Mouse (Mus musculus): Measurements from ENCODE around the gene Dusp14. TPM values are rescaled to one million over a fixed set of nuclear protein-coding genes. Genes with fewer than 3 reads are reported as not detected.
A peak's percentile ranks its signal among the peaks of the same experiment; 100 is the strongest.

Dusp14 gene
- polyA plus RNA-seq, 1 experiment from 2014 or later, result 28.0 TPM

DNA sequence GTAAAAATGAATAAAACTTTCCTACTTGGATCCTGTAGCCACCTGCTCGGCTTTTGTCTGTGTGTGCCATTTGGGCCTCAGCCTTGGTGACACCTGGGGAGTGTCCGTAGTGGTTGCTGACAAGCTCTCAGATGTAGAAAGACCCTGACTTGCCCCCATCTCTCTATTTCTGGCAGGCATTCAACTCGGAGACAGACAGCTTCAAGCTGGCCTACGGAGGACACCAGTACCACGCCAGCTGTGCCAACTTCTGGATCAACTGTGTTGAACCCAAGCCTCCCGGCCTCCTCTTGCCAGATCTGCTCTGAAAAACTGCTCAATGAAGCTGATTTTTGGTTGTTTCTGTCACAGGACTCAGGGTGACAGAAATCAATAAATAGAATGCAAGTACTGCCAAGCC is 28.4 kb downstream of the Dusp14 start:
- Histone ChIP-seq H3K9me3 (ENCODE audit: control insufficient read depth, low read length) (no peaks in the 10 kb centered on the region), H3K4me1 (replicated peaks; ENCODE audit: control insufficient read depth, insufficient read depth, low read length) (peaks cover 24% of the 10 kb centered on the region), H3K4me2 (ENCODE audit: low read length) (no peak overlapping the region), H3K4me3 (replicated peaks; ENCODE audit: low read length) (no peak overlapping the region), H3K9ac (replicated peaks; ENCODE audit: low read depth, low read length) (no peak overlapping the region), H3K36me3 (ENCODE audit: control insufficient read depth, insufficient read depth) (peaks cover 12% of the 10 kb centered on the region), H3K27me3 (replicated peaks; ENCODE audit: control insufficient read depth, insufficient read depth, low read length) (no peaks in the 10 kb centered on the region), H3K27ac (ENCODE audit: low read length) (no peak overlapping the region)
- WGBS, result 55% methylated on average over 6 of the region's 6 CpGs
- no peak for ATAC-seq

DNA sequence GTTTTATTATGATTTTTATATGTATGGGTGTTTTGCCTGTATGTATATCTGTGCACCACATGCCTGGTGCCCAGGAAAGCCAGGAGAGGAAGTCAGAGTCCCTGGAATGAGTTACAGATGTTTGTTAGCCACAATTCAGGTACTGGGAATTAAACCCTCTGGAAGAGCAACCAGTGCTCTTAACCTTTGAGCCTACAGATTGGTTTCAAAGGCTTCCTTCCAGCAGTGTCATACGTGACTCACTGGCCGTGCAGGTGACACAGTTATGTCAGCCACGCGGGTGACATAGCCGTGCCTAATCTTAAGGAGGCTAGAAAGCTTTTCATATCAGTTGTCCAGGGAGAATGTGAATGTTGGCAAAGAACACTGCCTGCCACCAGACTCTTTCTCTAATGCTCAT is 35.4 kb downstream of the Dusp14 start:
- Histone ChIP-seq H3K27me3 (replicated peaks; ENCODE audit: control insufficient read depth, insufficient read depth, low read length) (no peaks in the 10 kb centered on the region), H3K9me3 (ENCODE audit: control insufficient read depth, low read length) (no peaks in the 10 kb centered on the region), H3K4me3 (replicated peaks; ENCODE audit: low read length) (no peak overlapping the region), H3K4me1 (replicated peaks; ENCODE audit: control insufficient read depth, insufficient read depth, low read length) (no peaks in the 10 kb centered on the region), H3K4me2 (ENCODE audit: low read length) (no peak overlapping the region), H3K36me3 (ENCODE audit: control insufficient read depth, insufficient read depth) (peaks cover 15% of the 10 kb centered on the region), H3K9ac (replicated peaks; ENCODE audit: low read depth, low read length) (no peak overlapping the region), H3K27ac (ENCODE audit: low read length) (no peak overlapping the region)
- ATAC-seq, result no peak
- WGBS, result 89% methylated on average over 5 of the region's 5 CpGs

DNA sequence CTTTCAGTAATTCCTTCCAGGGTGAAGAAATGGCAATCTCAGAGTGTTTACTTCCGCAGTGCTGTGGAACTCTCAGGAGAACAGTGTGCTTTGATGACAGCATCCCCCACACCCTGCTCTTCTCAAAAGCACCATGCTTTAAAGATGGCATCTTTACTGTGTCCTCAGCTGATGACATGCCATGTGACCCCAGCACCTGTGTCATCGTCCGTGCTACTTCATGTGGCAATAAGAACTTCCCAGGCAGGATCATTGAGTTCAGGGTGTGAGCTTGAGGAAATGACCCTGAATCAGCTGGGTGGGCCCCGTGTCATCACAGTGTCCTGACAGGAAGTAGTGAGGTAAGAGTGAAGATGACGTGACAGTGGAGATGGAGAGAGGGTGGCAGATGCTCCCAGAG is 36.5 kb downstream of the Dusp14 start:
- no peak overlapping the region for H3K4me2 ChIP-seq (ENCODE audit: low read length)
- H3K36me3 ChIP-seq (ENCODE audit: control insufficient read depth, insufficient read depth), result peaks cover 15% of the 10 kb centered on the region
- no peaks in the 10 kb centered on the region for H3K9me3 ChIP-seq (ENCODE audit: control insufficient read depth, low read length)
- no peak overlapping the region for H3K4me3 ChIP-seq (replicated peaks; ENCODE audit: low read length)
- H3K27me3 ChIP-seq (replicated peaks; ENCODE audit: control insufficient read depth, insufficient read depth, low read length), result no peaks in the 10 kb centered on the region
- no peak overlapping the region for H3K9ac ChIP-seq (replicated peaks; ENCODE audit: low read depth, low read length)
- H3K4me1 ChIP-seq (replicated peaks; ENCODE audit: control insufficient read depth, insufficient read depth, low read length), result no peaks in the 10 kb centered on the region
- 96% methylated on average over 5 of the region's 5 CpGs for WGBS
- no peak for ATAC-seq
- H3K27ac ChIP-seq (ENCODE audit: low read length), result no peak overlapping the region

DNA sequence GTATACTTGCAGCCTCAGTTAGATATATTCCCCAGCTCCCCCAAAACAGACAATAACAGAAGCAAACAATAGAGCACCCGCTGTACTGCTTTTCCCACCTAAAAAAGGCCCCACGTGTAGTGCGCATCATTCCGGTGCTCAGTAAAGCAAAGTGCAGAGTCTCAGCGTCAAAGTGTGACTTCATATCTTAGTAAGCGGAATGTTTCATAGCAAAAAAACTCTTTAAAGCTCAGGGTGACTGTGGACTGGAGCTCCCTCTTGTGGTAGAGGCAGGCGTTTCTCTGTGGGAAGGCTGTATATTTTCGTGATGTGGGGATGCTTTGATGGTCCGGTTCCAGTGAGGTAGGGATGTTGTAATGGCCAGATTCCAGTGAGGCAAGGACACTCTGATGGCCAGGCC is 37.1 kb downstream of the Dusp14 start:
- ATAC-seq, result no peak
- H3K9ac ChIP-seq (replicated peaks; ENCODE audit: low read depth, low read length), result no peak overlapping the region
- H3K4me1 ChIP-seq (replicated peaks; ENCODE audit: control insufficient read depth, insufficient read depth, low read length), result no peaks in the 10 kb centered on the region
- peaks cover 10% of the 10 kb centered on the region for H3K36me3 ChIP-seq (ENCODE audit: control insufficient read depth, insufficient read depth)
- WGBS, result 55% methylated on average over 9 of the region's 9 CpGs
- no peak overlapping the region for H3K4me2 ChIP-seq (ENCODE audit: low read length)
- H3K9me3 ChIP-seq (ENCODE audit: control insufficient read depth, low read length), result no peaks in the 10 kb centered on the region
- H3K27ac ChIP-seq (ENCODE audit: low read length), result no peak overlapping the region
- no peaks in the 10 kb centered on the region for H3K27me3 ChIP-seq (replicated peaks; ENCODE audit: control insufficient read depth, insufficient read depth, low read length)
- no peak overlapping the region for H3K4me3 ChIP-seq (replicated peaks; ENCODE audit: low read length)

DNA sequence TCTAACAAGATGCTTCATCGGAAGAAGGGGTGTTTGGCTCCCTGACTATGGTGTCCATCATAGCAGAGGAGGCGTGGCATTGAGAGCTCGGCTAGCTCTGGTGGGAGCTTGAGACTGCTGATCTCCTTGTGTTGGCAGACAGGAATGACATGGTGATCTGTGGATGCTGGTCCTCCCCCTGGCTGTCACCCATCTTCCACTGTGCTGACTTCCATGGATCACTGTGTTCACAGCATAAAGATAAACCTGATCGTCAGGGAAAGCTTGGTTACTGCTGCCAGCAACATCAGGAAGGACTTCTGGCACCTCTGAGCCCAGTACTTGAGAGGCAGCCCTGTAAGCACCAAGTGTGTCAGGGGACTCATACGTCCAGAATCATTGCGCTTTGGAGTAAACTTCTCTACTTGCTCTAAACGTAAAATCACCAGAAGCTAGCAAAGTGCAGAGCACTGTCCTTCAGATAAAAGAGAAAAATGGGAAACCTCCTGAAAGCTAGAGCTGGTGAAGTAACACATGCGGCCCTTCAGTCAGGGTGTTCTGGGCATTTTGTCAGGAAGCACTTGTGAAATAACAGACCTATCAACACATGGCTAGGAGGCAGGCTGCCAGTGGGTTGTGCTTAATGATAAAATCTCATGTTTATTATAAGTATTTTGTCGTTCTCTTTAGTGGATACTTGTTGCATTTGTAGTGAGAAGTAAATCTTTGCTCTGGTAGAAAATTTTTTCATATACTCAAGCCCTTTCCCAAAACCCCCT is 40.6 kb downstream of the Dusp14 start:
- Histone ChIP-seq H3K4me1 (replicated peaks; ENCODE audit: control insufficient read depth, insufficient read depth, low read length) (no peaks in the 10 kb centered on the region), H3K4me3 (replicated peaks; ENCODE audit: low read length) (no peak overlapping the region), H3K9me3 (ENCODE audit: control insufficient read depth, low read length) (no peaks in the 10 kb centered on the region), H3K27me3 (replicated peaks; ENCODE audit: control insufficient read depth, insufficient read depth, low read length) (no peaks in the 10 kb centered on the region), H3K9ac (replicated peaks; ENCODE audit: low read depth, low read length) (no peak overlapping the region), H3K27ac (ENCODE audit: low read length) (peak overlapping the region; percentile 11), H3K36me3 (ENCODE audit: control insufficient read depth, insufficient read depth) (peaks cover 33% of the 10 kb centered on the region), H3K4me2 (ENCODE audit: low read length) (no peak overlapping the region)
- peak; percentile 43; the same call in 1 of the 2 replicates for ATAC-seq
- 66% methylated on average over 9 of the region's 9 CpGs for WGBS

DNA sequence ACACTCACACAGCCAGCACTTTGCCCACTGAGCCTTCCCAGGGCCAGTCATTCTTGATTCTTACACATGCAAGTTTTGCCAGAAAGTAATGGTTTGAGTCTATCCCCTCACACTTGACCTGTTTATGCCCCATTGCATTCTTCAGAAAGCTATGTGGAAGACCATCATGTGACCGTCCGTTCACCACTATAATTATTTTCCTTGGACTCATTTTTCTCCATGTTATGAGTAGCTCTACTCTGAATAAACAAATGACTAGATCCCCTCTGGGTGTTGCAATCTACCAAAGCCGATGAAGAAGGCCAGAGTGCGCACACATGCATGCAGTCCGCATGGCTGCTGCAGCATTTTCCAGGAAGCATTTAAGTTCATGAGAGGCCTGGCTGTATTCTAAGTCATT is 41.8 kb downstream of the Dusp14 start:
- no peak for ATAC-seq
- H3K27ac ChIP-seq (ENCODE audit: low read length), result no peak overlapping the region
- no peak overlapping the region for H3K9ac ChIP-seq (replicated peaks; ENCODE audit: low read depth, low read length)
- 94% methylated on average over 5 of the region's 5 CpGs for WGBS
- no peak overlapping the region for H3K4me3 ChIP-seq (replicated peaks; ENCODE audit: low read length)
- H3K9me3 ChIP-seq (ENCODE audit: control insufficient read depth, low read length), result no peaks in the 10 kb centered on the region
- H3K4me2 ChIP-seq (ENCODE audit: low read length), result no peak overlapping the region
- H3K4me1 ChIP-seq (replicated peaks; ENCODE audit: control insufficient read depth, insufficient read depth, low read length), result no peaks in the 10 kb centered on the region
- H3K36me3 ChIP-seq (ENCODE audit: control insufficient read depth, insufficient read depth), result peaks cover 37% of the 10 kb centered on the region
- no peaks in the 10 kb centered on the region for H3K27me3 ChIP-seq (replicated peaks; ENCODE audit: control insufficient read depth, insufficient read depth, low read length)

DNA sequence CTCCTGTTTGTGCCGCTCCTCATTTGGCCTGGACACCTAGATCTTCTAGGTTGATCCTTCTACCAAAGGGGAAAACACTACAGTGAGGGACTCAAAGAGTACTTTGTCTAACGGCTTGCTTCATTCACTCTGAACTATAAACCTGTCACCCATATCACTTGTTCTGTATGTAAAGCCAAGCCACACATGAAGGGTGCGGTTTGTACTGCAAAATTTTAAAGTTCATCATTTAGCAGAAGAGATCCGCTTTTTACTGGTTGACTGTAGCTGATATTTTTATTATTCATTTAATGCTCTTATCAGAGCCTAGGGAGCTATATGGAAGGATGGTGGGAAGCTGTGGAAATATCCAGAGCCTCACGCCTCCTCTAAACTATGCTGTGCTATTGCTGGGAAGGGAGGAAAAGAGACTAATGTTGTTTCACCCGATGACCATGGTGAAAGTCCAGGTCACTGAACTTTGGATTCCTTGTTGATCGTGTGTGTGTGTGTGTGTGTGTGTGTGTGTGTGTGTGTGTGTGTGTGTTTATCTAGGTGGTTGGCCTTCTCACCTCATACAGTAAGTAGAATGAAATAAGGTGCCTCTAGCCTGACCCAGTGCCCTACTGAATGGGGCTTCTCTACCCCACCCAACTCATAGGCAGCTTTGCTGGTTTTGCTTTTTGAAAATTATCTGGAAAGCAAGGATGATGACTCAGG is 52.1 kb downstream of the Dusp14 start:
- Histone ChIP-seq H3K36me3 (ENCODE audit: control insufficient read depth, insufficient read depth) (peaks cover 8% of the 10 kb centered on the region), H3K4me1 (replicated peaks; ENCODE audit: control insufficient read depth, insufficient read depth, low read length) (peaks cover 19% of the 10 kb centered on the region), H3K4me3 (replicated peaks; ENCODE audit: low read length) (no peak overlapping the region), H3K27ac (ENCODE audit: low read length) (no peak overlapping the region), H3K9me3 (ENCODE audit: control insufficient read depth, low read length) (no peaks in the 10 kb centered on the region), H3K27me3 (replicated peaks; ENCODE audit: control insufficient read depth, insufficient read depth, low read length) (no peaks in the 10 kb centered on the region), H3K9ac (replicated peaks; ENCODE audit: low read depth, low read length) (no peak overlapping the region), H3K4me2 (ENCODE audit: low read length) (no peak overlapping the region)
- no peak for ATAC-seq
- WGBS, result 93% methylated on average over 7 of the region's 7 CpGs

DNA sequence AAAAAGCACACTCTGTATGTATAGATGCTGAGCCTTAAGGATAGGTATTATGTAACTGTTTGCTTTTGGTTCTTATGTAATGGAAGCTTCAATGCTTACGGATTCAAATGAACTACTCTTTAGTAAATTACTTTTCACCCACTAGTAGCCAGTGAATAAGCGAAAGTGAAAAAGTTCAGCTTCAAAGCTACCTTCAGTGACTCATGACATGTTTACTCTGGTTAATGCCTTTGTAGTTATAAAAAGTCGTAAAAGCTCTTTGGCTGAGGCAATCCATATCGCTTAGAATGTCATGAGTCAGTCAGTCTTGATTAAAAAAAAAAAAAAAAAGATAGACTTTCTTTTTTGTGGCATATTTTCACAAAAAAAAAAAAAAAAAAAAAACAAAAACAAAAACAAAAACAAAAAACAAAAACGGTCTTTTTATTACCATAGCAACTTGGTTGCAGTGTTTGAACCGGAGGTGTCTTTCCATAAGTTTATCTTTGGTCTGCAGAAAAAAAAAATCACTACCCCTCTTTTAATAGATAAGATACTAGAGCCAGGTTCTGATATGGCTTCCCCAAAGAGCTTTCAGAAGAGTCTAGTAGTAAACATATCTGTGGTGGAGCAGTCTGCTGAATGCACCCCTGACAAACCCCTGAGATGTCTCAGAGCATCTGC is 52.8 kb downstream of the Dusp14 start:
- no peak for ATAC-seq
- Histone ChIP-seq H3K9me3 (ENCODE audit: control insufficient read depth, low read length) (no peaks in the 10 kb centered on the region), H3K4me2 (ENCODE audit: low read length) (no peak overlapping the region), H3K27me3 (replicated peaks; ENCODE audit: control insufficient read depth, insufficient read depth, low read length) (no peaks in the 10 kb centered on the region), H3K36me3 (ENCODE audit: control insufficient read depth, insufficient read depth) (peaks cover 7% of the 10 kb centered on the region), H3K4me1 (replicated peaks; ENCODE audit: control insufficient read depth, insufficient read depth, low read length) (peaks cover 26% of the 10 kb centered on the region), H3K4me3 (replicated peaks; ENCODE audit: low read length) (no peak overlapping the region), H3K27ac (ENCODE audit: low read length) (no peak overlapping the region), H3K9ac (replicated peaks; ENCODE audit: low read depth, low read length) (no peak overlapping the region)
- 94% methylated on average over 6 of the region's 6 CpGs for WGBS

DNA sequence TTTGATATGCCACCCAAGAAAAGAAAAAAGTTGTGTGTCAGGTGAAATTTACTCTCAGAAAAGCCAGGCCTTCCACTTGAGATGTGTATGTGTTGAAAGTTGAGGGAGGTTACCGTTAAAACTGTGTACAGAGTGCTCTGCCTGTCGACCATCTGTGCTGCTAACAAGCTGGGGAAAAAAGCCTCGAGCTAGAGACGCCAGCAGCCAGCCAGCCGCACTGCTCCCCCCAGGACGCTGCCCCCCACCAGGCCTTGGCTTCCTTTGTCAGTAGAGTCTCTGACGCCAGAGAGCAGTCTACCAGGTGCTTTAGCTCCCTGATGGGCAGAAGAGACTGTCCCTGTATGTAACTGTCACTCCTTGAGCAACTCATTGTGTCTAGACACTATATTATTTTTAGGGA is 56.0 kb downstream of the Dusp14 start:
- 11% methylated on average over 7 of the region's 7 CpGs for WGBS
- H3K9me3 ChIP-seq (ENCODE audit: control insufficient read depth, low read length), result no peaks in the 10 kb centered on the region
- H3K4me3 ChIP-seq (replicated peaks; ENCODE audit: low read length), result no peak overlapping the region
- no peaks in the 10 kb centered on the region for H3K27me3 ChIP-seq (replicated peaks; ENCODE audit: control insufficient read depth, insufficient read depth, low read length)
- H3K4me1 ChIP-seq (replicated peaks; ENCODE audit: control insufficient read depth, insufficient read depth, low read length), result peaks cover 39% of the 10 kb centered on the region
- H3K27ac ChIP-seq (ENCODE audit: low read length), result peak overlapping the region; percentile 91
- H3K4me2 ChIP-seq (ENCODE audit: low read length), result no peak overlapping the region
- peak; percentile 67 for ATAC-seq
- H3K36me3 ChIP-seq (ENCODE audit: control insufficient read depth, insufficient read depth), result peaks cover 13% of the 10 kb centered on the region
- peak overlapping the region; percentile 32; the same call in 1 of the 2 replicates for H3K9ac ChIP-seq (replicated peaks; ENCODE audit: low read depth, low read length)
